Mouse (Mus musculus) layer of hippocampus, adult 8-10 months (tissue): ENCODE results near the gene Slc22a4. TPM values are rescaled to one million over a fixed set of nuclear protein-coding genes. Genes with fewer than 3 reads are reported as not detected.

ENCODE experiments used
- DNase-seq, 2 experiments: peaks; one replicate each; pipeline ENCODE4 v3.0.0; 2022; ENCODE audit warnings: low spot score in 2 of 2
- total RNA-seq, 4 experiments: library from RNA; stranded (reverse); gene quantifications; 2 replicates each; pipeline ENCODE4 v1.2.4; 2022

The Slc22a4 gene
- 10 to 100 TPM in 1 of 4 experiments, 1 to 10 TPM in 3; 7.8 to 14.1 (median 8.4) TPM for total RNA-seq

DNA sequence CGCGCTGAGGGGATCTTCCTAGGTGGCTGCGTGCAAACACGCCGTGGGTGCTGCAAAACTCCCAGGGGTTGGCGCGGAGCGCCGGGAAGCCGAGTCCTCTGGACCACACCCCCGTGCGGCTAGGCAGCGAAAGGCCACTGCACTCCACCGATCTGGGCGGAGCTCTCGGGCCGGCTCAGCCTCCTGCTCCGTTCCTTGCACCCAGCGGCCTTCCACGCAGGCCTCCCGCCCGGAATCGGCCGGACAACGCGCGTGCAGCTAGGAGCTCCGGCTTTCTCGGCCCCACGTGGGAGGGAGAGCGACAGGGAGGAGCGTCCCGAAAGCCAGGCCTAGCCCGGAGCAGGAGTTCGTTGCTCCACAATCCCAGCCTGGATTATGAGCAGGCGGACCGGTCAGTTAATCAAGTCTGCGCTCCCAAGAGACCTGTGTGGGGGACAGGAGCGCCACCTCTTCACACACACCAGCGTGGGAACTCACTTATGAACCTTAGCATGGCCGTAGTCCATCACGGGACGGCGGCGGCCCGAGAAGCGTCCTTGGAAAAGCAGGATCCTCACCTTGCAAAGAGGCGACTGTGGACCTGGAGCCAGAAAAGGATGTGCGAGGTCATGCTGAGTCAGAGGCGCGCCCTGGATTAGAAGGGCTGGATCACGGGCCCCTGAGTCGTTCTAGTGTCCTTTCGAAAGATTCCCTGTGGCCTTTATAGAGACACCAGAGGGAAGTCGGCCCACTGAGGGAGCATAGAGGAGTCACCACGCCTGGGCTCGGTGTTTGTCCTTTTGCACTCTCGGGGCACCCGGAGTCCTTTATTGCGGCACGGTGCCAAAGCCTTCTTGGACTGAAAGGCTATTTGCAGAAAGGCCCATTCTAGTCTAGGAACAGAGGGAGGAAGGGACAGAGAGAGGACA, at the start of gene Slc22a4:
Gene Slc22a4 (minus strand): TSS at position 47 of the 908 bp plus-strand sequence.
- DNase-seq, result peak; percentile 48 to 63

GRCm38 (mm10) chr11:54076101-54076500, 48.2 kb upstream of the Slc22a4 start:
- no peak for DNase-seq

GRCm38 (mm10) chr11:54075353-54075752, 47.5 kb upstream of the Slc22a4 start:
- no peak for DNase-seq

DNA sequence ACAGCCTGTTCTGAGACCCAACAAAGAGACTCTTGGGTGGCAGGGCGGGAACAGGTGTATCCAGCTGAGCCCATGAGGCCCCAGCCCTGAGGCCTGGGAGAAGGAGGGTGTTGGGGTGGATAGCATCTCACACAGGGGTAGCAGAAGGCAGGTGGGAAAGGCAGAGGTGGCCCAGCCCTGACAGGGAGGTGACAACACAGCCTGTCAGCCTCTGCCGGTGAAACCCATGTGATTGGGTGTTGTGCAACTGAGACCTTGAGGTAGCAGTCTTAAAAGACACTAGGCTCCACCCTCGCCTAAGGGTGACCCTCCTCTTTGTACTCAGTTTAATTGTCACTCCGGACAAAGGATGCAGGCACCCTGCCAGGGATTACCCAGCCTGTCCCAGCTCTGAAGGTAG, 45.4 kb upstream of the Slc22a4 start:
- no peak for DNase-seq

GRCm38 (mm10) chr11:54071726-54072445, 44.0 kb upstream of the Slc22a4 start:
- no peak for DNase-seq

- DNase-seq, result no peak
Observed at GRCm38 (mm10) chr11:54068520-54069371, 40.9 kb upstream of the Slc22a4 start, which contains the start of gene Pdlim4. Gene Pdlim4 (minus strand): TSS chr11:54069014.

- DNase-seq, result no peak
Observed at GRCm38 (mm10) chr11:54067996-54068519, 40.2 kb upstream of the Slc22a4 start.

DNA sequence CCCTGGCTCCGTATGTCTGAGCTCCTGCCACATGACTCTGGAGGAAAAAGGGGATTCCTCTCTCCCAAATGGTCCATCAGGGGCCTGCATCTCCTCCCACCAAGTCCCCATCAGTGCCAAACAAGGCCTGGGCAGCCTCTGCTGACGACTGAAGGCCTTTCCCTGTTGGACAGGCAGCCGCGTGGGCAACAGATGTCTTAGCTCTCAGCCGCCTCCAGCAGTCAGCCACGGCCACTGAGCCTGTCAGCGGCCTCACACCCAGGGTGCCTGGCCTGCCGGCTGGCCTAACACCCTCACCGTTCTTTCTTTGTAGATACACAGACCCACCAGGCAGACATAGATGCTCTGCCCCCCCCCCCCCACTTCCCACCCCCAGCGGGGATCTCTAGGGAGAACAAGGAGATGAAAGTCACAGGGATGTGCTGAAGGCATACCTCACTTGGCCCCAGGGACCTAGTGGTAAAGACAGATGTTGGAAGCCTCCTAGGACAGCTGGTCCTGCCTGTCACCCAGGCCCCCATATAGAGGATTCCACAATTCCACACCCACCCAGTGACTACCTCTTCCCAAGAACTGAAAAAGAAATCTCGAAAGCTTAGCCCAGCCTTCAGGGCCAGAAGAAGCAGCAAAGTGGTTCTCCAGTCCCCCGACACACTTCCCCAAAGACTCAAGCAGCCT, 39.6 kb upstream of the Slc22a4 start:
- no peak for DNase-seq

DNA sequence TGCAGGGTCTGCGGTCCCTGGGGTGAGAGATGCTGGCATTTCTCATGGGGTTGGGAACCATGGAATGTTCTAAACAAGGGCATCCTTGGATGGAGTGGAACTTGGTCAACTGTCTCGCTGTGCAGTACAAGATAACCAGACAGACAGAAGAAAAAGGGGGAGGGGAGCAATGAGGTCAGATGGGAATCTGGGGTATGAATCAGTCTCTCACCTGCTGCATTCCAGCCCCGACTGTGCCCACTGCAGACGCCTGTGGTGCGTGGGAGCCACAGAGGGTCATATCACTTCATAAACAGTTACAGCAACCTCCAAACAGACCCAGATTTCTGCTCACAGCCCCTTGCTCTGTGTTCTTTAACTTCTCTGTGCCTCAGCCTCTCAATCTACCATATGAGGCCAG, 38.5 kb upstream of the Slc22a4 start:
- no peak for DNase-seq

DNA sequence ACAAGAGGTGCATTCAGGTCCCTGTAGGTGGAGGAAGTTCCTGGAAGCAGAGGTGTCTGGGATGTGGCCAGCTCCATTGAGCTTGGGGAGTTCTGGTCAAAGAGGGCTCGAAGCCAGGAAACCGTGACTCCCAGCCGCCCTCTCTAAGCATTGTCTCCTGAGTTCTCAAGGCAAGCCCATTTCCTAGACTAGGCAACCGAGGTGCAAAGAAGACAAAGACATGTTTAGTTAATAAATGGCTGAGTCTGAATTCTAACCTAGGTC, 38.0 kb upstream of the Slc22a4 start:
- no peak for DNase-seq

DNA sequence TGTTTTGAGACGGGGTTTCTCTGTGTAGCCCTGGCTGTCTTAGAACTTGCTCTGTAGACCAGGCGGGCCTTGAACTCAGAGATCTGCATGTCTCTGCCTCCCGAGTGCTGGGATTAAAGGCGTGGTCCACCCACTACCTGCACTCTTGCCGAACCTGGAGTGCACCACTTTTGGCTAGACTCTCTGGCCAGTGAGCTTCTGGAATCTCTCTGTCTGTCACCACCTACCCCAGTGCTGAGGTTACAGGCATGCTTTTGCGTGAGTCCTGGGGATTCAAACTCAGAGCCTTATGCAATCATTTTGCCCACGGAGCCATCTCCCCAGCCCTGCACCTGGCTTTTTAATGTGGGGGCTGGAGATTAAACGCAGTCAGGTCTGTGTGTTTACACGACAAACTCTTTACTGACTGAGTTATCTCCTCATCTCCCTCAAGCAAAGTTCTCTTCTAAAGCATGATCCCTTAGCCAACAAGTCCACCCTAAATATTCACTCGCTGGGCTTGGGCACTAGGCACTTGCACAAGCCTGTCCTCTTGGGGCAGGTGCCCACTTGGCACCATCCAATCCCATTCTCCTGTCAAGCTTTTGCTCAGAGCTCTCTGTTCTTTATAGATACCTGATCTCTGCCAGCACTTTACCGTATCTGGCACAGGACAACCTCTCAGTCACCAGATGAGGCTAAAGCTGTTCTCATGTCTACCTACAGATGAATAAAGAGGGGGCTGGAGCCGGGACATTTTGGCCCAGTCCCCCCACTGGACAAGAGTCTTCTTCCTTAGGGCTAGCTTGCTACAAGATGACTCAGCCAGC, 37.4 kb upstream of the Slc22a4 start:
- no peak for DNase-seq

DNA sequence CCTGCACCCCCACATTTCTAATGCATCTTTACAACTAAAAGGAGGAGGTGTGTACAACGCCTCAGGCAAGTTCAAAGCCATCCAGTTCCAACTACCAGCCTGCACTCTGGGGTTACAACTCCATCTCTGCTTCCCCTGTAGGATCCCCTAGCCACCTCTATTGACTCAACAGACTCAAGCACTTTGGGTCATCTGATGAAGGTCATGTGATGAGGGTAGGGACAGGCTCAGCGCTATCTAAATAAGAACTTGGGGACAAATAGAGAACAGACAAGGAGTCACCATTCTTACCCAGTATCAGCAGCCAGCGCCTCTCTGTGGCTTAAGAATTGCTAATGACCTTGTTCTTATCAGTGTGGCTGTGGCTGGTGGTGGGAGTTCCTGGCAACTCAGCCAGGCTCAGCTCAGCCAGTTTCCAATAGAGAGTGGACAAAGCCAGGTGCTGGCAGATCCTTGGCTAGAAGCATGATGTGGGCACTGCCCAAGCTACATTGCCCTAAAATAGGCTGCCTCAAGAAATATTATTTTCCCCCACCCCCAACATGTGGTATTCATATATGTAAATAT, 36.6 kb upstream of the Slc22a4 start:
- no peak for DNase-seq

- no peak for DNase-seq
Observed at GRCm38 (mm10) chr11:54063472-54063775, 35.5 kb upstream of the Slc22a4 start.

- DNase-seq, result no peak
Observed at GRCm38 (mm10) chr11:54062753-54063471, 35.0 kb upstream of the Slc22a4 start.

DNA sequence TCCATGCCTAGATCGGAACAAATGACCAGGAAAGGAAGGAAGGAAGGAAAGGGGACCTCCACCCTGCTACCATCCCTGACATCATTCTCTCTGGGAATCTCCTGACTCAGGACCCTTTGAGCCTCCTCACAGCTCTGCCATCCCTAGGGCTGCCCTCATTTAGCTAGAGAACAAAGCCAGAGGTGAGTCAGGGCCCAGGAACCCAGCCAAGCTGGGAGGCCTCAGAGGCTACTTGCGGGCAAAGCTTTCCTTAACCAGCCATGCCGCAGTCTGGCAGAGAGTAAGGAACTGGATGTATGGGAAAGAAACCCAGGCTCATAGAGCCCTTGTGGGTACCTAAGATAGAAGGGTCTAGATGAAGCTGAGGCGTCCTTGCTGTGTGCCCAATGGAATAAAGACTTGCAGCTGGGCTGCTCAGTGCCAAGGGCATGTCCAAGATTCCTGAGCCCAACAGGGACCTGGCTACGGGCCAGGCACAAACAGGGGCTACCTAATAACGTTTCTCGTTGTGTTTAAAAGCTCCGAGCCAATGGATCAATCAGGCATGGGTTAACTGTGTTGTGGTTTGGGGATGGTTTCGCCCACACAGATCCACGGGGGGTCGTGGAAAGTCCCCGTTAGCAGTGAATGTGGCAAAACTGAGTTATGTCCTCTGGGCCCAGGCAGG, 34.3 kb upstream of the Slc22a4 start:
- DNase-seq, result no peak

DNA sequence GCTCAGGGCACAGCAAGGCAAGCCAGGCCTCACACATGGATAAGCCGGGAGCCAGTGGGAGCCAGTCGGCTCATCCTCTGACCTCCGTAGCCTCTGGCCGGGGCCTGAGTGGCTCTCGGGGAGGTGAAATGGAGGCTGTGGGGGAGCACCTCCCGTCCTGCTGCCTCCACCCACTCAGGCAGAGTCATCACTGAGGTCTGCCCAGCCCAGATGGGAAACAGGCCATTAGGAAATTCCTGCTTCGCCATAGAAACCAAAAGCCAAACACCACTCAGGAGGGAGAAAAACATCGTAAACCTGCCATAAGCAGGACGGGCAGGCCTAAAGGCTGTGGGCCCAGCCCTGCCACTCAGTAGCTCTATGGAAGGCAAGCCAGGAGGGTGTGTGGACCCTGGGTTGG, 32.4 kb upstream of the Slc22a4 start:
- no peak for DNase-seq

- DNase-seq, result no peak
Observed at GRCm38 (mm10) chr11:54059526-54059925, 31.6 kb upstream of the Slc22a4 start.

DNA sequence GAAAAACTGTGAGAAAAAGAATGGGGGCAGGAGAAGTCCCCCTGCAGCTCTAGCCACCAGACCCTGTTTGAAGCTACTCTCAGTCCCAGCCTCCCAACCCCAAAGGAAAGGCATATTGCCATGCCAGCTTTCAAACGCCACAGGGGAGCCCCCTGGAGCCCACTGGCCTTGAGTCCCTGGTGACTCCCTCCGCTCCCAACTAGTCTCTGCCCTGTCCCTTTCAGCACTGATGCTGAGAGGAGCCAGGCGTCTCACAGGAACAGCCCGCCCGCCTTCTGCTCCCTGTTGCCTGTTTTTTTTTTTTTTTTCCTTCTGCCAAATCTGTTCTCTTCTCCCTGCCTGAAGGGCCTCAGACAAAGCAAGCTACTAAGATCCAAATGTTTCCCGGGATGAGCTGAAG, 30.8 kb upstream of the Slc22a4 start:
- DNase-seq, result no peak
